22 mouse cellular contexts compared by ENCODE assay signal in genomic region chr1:61565471-61565870, GRCm38 (mm10).
DNase-seq lines count a peak whose midpoint lies in the region; ATAC-seq and TF ChIP-seq lines count a peak whose summit lies in the region.
"Had no signal": no experiment of that assay in that cellular context is flagged by ENCODE, and none has a peak within 500 bp of the region (broad histone marks: within the 10 kb centered on the region; RNA-seq: fewer than 3 reads in every experiment).

No protein-coding gene starts in this region.

- no peak overlapping the region for H3K4me3 ChIP-seq in lung, embryonic 14.5 days (ENCODE audit: low read depth, low read length)
- H3K4me3 ChIP-seq in lung, postnatal 0 days (ENCODE audit: low read depth, low read length): no peak overlapping the region
- H3K4me3 ChIP-seq: embryonic facial prominence, embryonic 13.5 days; forebrain, embryonic 15.5 days; gastrocnemius, adult 2 months; hindbrain, embryonic 12.5 days had no signal

- WGBS in lung, embryonic 14.5 days: 59% methylated on average over 4 of the region's 4 CpGs
- WGBS in lung, postnatal 0 days: 64% methylated on average over 4 of the region's 4 CpGs

- no peaks in the 10 kb centered on the region for H3K9me3 ChIP-seq in lung, embryonic 14.5 days (ENCODE audit: low read depth, low read length)
- H3K9me3 ChIP-seq in lung, postnatal 0 days (ENCODE audit: low read length): no peaks in the 10 kb centered on the region
- H3K9me3 ChIP-seq: embryonic facial prominence, embryonic 13.5 days; forebrain, embryonic 15.5 days; hindbrain, embryonic 12.5 days had no signal

- TF ChIP-seq POLR2A in brain, embryonic 14.5 days (IDR thresholded peaks at IDR 0.05; ENCODE audit: borderline replicate concordance, extremely low read depth, insufficient read depth, insufficient read length, poor library complexity, severe bottlenecking): no peak

- no peak overlapping the region for H3K27ac ChIP-seq in lung, embryonic 14.5 days (ENCODE audit: low read depth)
- no peak overlapping the region for H3K27ac ChIP-seq in lung, postnatal 0 days (ENCODE audit: low read length)
- H3K27ac ChIP-seq: embryonic facial prominence, embryonic 13.5 days; forebrain, embryonic 15.5 days; gastrocnemius, adult 2 months; hindbrain, embryonic 12.5 days had no signal

- H3K4me1 ChIP-seq in lung, embryonic 14.5 days (ENCODE audit: insufficient read depth): no peaks in the 10 kb centered on the region
- H3K4me1 ChIP-seq in lung, postnatal 0 days (ENCODE audit: insufficient read depth, low read depth, low read length): no peaks in the 10 kb centered on the region
- H3K4me1 ChIP-seq: embryonic facial prominence, embryonic 13.5 days; forebrain, embryonic 15.5 days; hindbrain, embryonic 12.5 days had no signal

- peak; percentile 80 for ATAC-seq in frontal cortex, adult (ENCODE audit: low TSS enrichment)
- no peak for ATAC-seq in lung, embryonic 14.5 days (ENCODE audit: insufficient read depth)
- no peak for ATAC-seq in lung, postnatal 0 days
- ATAC-seq: forebrain, embryonic 15.5 days; hindbrain, embryonic 16.5 days; inflammation-experienced regulatory T-cells, adult 6 months; intestine, postnatal 0 days had no signal

- H3K27me3 ChIP-seq in lung, embryonic 14.5 days (ENCODE audit: insufficient read depth, low read length): no peaks in the 10 kb centered on the region
- H3K27me3 ChIP-seq in lung, postnatal 0 days (replicated peaks; ENCODE audit: insufficient read depth, low read length): no peaks in the 10 kb centered on the region
- H3K27me3 ChIP-seq: embryonic facial prominence, embryonic 13.5 days; forebrain, embryonic 15.5 days; hindbrain, embryonic 12.5 days had no signal

- no peak overlapping the region for H3K9ac ChIP-seq in lung, embryonic 14.5 days
- H3K9ac ChIP-seq in lung, postnatal 0 days (replicated peaks; ENCODE audit: low read depth): no peak overlapping the region
- H3K9ac ChIP-seq: embryonic facial prominence, embryonic 13.5 days; forebrain, embryonic 15.5 days; hindbrain, embryonic 12.5 days had no signal

- no peak for TF ChIP-seq CTCF in lung, embryonic 14.5 days (IDR thresholded peaks at IDR 0.05; ENCODE audit: low read depth)
- TF ChIP-seq CTCF in lung, postnatal 0 days (IDR thresholded peaks at IDR 0.05): no peak
- TF ChIP-seq CTCF in brain, embryonic 14.5 days (IDR thresholded peaks at IDR 0.05; ENCODE audit: borderline replicate concordance, extremely low read depth, insufficient read depth, insufficient read length): no peak

- no peak for TF ChIP-seq EP300 in lung, postnatal 0 days (IDR thresholded peaks at IDR 0.05)

- H3K36me3 ChIP-seq in lung, embryonic 14.5 days (ENCODE audit: insufficient read depth): no peaks in the 10 kb centered on the region
- no peaks in the 10 kb centered on the region for H3K36me3 ChIP-seq in lung, postnatal 0 days (ENCODE audit: insufficient read depth, low read length)
- H3K36me3 ChIP-seq: embryonic facial prominence, embryonic 13.5 days; forebrain, embryonic 15.5 days; hindbrain, embryonic 12.5 days had no signal

- no peak for DNase-seq in frontal cortex, postnatal 25 days (ENCODE audit: low spot score in 2 of 2)
- peak; percentile 15 for DNase-seq in lung, embryonic 14.5 days
- no peak for DNase-seq in lung, postnatal 0 days (ENCODE audit: low spot score)
- peak; percentile 68 for DNase-seq in brain, embryonic 14.5 days (ENCODE audit: low read depth)
- peak; percentile 39 for DNase-seq in telencephalon, adult 2 months (ENCODE audit: low read depth, low spot score)
- no peak for DNase-seq in urinary bladder, adult 18-20 months (ENCODE audit: low spot score in 2 of 2)
- DNase-seq: adrenal gland, adult 2 months; adrenal gland, postnatal 25 days; cerebellum, adult 11 months; cerebellum, adult 9-10 months; cerebellum, postnatal 36 days; gastrocnemius, adult 2 months; gastrocnemius, postnatal 25 days; heart, postnatal 10 days; heart, postnatal 4 days had no signal

- H3K4me2 ChIP-seq in lung, embryonic 14.5 days: no peak overlapping the region
- no peak overlapping the region for H3K4me2 ChIP-seq in lung, postnatal 0 days (replicated peaks; ENCODE audit: low read depth, low read length)
- H3K4me2 ChIP-seq: embryonic facial prominence, embryonic 13.5 days; forebrain, embryonic 15.5 days; hindbrain, embryonic 12.5 days had no signal

Comparison
In these comparisons a context has a peak if more than half of its experiments do, and no peak if none do; other contexts are left out.
1. DNase-seq: peak in lung, embryonic 14.5 days (single experiment), brain, embryonic 14.5 days (single experiment) and telencephalon, adult 2 months (single experiment); none in frontal cortex, postnatal 25 days (0 of 2), lung, postnatal 0 days (single experiment) and urinary bladder, adult 18-20 months (0 of 2).